Mouse (Mus musculus) liver, postnatal 0 days (tissue): ENCODE data around the gene Ssna1. TPM values are rescaled to one million over a fixed set of nuclear protein-coding genes. Genes with fewer than 3 reads are reported as not detected.

ENCODE experiments used
- ATAC-seq: fragments of 200-750 bp; cut with Nextera tagmentation; 2 replicates; pipeline ENCODE4 v1.8.0; 2017; ENCODE audit warnings: mild to moderate bottlenecking, moderate library complexity
- DNase-seq: peaks from one replicate; pipeline ENCODE4 v3.0.0-alpha.2; 2016
- H3K27ac ChIP-seq: fragments of 300-500 bp; sonication (generic); 2 replicates; pipeline ENCODE4 v1.5.1; 2014; ENCODE audit warnings: antibody characterized with exemption, moderate library complexity, mild to moderate bottlenecking, low read depth
- H3K27me3 ChIP-seq: fragments of 300-500 bp; sonication (generic); 2 replicates; pipeline ENCODE4 v1.6.1; 2014; ENCODE audit warnings: low read length, control low read depth, mixed read lengths; ENCODE audit not compliant: insufficient read depth
- H3K36me3 ChIP-seq: fragments of 300-500 bp; sonication (generic); replicated peaks from 2 replicates; pipeline ENCODE4 v1.6.1; 2014; ENCODE audit warnings: mild to moderate bottlenecking, control low read depth, low read length, moderate library complexity, mixed read lengths; ENCODE audit not compliant: insufficient read depth
- H3K4me1 ChIP-seq: fragments of 300-500 bp; sonication (generic); 2 replicates; pipeline ENCODE4 v1.6.1; 2014; ENCODE audit warnings: antibody characterized with exemption, mild to moderate bottlenecking, control low read depth; ENCODE audit not compliant: insufficient read depth
- H3K4me2 ChIP-seq: fragments of 300-500 bp; sonication (generic); 2 replicates; pipeline ENCODE4 v1.6.1; 2014; ENCODE audit warnings: low read depth, mild to moderate bottlenecking, low read length, moderate library complexity, mixed read lengths
- H3K4me3 ChIP-seq: fragments of 300-500 bp; sonication (generic); 2 replicates; pipeline ENCODE4 v1.5.1; 2014; ENCODE audit warnings: low read depth, low read length
- H3K9ac ChIP-seq: fragments of 300-500 bp; sonication (generic); replicated peaks from 2 replicates; pipeline ENCODE4 v1.6.1; 2014; ENCODE audit warnings: mild to moderate bottlenecking, moderate library complexity
- H3K9me3 ChIP-seq: fragments of 300-500 bp; sonication (generic); 2 replicates; pipeline ENCODE4 v1.6.1; 2016; ENCODE audit warnings: mild to moderate bottlenecking, control low read depth, low read length, mixed read lengths
- CTCF ChIP-seq: sonication (generic); IDR thresholded peaks from 2 replicates; pipeline ENCODE4 v1.5.1; 2016; ENCODE audit warnings: antibody characterized with exemption, low read depth
- EP300 ChIP-seq: IDR thresholded peaks from 2 replicates; pipeline ENCODE4 v1.6.1; 2016; ENCODE audit warnings: antibody characterized with exemption, low read depth, mild to moderate bottlenecking
- WGBS: fragments of 180-500 bp; shearing (Covaris S2); extraction: QIAGEN DNeasy Blood & Tissue Kit; methylation state at CpG from one replicate; pipeline ENCODE4 v1.1.7; 2014; ENCODE audit not compliant: insufficient replicate concordance; 5-methylcytosine and 5-hydroxymethylcytosine counted together
- polyA plus RNA-seq: library from polyadenylated mRNA; unstranded; fragments of >200 nt; fragmentation: Nextera tagmentation; extraction: Ambion mirVana; gene quantifications from 2 replicates; pipeline ENCODE4 v1.2.1, GENCODE M21; 2015

Ssna1 gene
- polyA plus RNA-seq, 1 experiment from 2014 or later, result 81.7 TPM

- Histone ChIP-seq H3K9ac (no peak within 1 kb of the TSS), H3K4me1 (peaks cover 12% of the 10 kb centered on the region), H3K27me3 (peaks cover 49% of the 10 kb centered on the region), H3K27ac (no peak within 1 kb of the TSS), H3K36me3 (peaks cover 18% of the 10 kb centered on the region), H3K4me3 (no peak within 1 kb of the TSS), H3K4me2 (no peak within 1 kb of the TSS), H3K9me3 (no peaks in the 10 kb centered on the region)
- 86% methylated on average over 6 of the region's 6 CpGs for WGBS
- DNase-seq, result no peak
- TF ChIP-seq EP300, result no peak
- no peak for ATAC-seq
Observed at GRCm38 (mm10) chr2:25287927-25288649, 15.8 kb upstream of the Ssna1 start, which contains the start of gene Tmem210. Tmem210 (plus strand) TSS chr2:25288145.

GRCm38 (mm10) chr2:25286837-25287636 is 14.8 kb upstream of the Ssna1 start:
- ATAC-seq, result peak; percentile 83
- peaks cover 5% of the 10 kb centered on the region for H3K4me1 ChIP-seq
- peaks cover 19% of the 10 kb centered on the region for H3K36me3 ChIP-seq
- H3K9me3 ChIP-seq, result no peaks in the 10 kb centered on the region
- H3K4me3 ChIP-seq, result no peak overlapping the region
- no peak for DNase-seq
- H3K27me3 ChIP-seq, result peaks cover 39% of the 10 kb centered on the region
- TF ChIP-seq EP300 (no peak), CTCF (no peak)
- no peak overlapping the region for H3K4me2 ChIP-seq
- no peak overlapping the region for H3K9ac ChIP-seq
- WGBS, result 39% methylated on average over 7 of the region's 7 CpGs
- 0 out of 2 replicates have a peak overlapping the region, but pooled peaks have one; percentile 5 for H3K27ac ChIP-seq

- ATAC-seq (peak; percentile 64), DNase-seq (no peak)
- Histone ChIP-seq H3K36me3 (peaks cover 21% of the 10 kb centered on the region), H3K9ac (no peak overlapping the region), H3K27me3 (peaks cover 32% of the 10 kb centered on the region), H3K27ac (0 out of 2 replicates have a peak overlapping the region, but pooled peaks have one; percentile 5), H3K9me3 (no peaks in the 10 kb centered on the region), H3K4me3 (no peak overlapping the region), H3K4me1 (peaks cover 4% of the 10 kb centered on the region; the same call in 1 of the 2 replicates), H3K4me2 (no peak overlapping the region)
- 42% methylated on average over 1 of the region's 1 CpGs for WGBS
- no peak for TF ChIP-seq EP300
- TF ChIP-seq CTCF, result no peak
Observed at GRCm38 (mm10) chr2:25286314-25286713, 14.1 kb upstream of the Ssna1 start.

- no peak for DNase-seq
- TF ChIP-seq EP300, result no peak
- no peaks in the 10 kb centered on the region for H3K9me3 ChIP-seq
- H3K4me2 ChIP-seq, result no peak overlapping the region
- H3K27ac ChIP-seq, result no peak overlapping the region
- ATAC-seq, result no peak
- H3K36me3 ChIP-seq, result peaks cover 28% of the 10 kb centered on the region
- H3K4me3 ChIP-seq, result no peak overlapping the region
- H3K27me3 ChIP-seq, result peaks cover 25% of the 10 kb centered on the region
- 81% methylated on average over 2 of the region's 2 CpGs for WGBS
- H3K4me1 ChIP-seq, result peaks cover 4% of the 10 kb centered on the region; the same call in 1 of the 2 replicates
- H3K9ac ChIP-seq, result no peak overlapping the region
Observed at GRCm38 (mm10) chr2:25285551-25285950, 13.3 kb upstream of the Ssna1 start.

GRCm38 (mm10) chr2:25278928-25279882 is 7.0 kb upstream of the Ssna1 start:
- Histone ChIP-seq H3K4me2 (no peak overlapping the region), H3K36me3 (peaks cover 63% of the 10 kb centered on the region), H3K27ac (no peak overlapping the region), H3K4me1 (no peaks in the 10 kb centered on the region), H3K9me3 (no peaks in the 10 kb centered on the region), H3K27me3 (no peaks in the 10 kb centered on the region), H3K9ac (no peak overlapping the region), H3K4me3 (no peak overlapping the region)
- ATAC-seq (peak; percentile 75), DNase-seq (peak; percentile 90)
- no peak for TF ChIP-seq EP300
- peak; percentile 92 for TF ChIP-seq CTCF
- WGBS, result 61% methylated on average over 13 of the region's 13 CpGs
